Mouse (Mus musculus): ENCODE measurements at regions not wholly inside any gene's neighbourhood (a gene's known extent, or its start where the extent isn't known, plus 50 kb on each side); places are given as distances from the start of the nearest gene placed in this dataset.

DNA sequence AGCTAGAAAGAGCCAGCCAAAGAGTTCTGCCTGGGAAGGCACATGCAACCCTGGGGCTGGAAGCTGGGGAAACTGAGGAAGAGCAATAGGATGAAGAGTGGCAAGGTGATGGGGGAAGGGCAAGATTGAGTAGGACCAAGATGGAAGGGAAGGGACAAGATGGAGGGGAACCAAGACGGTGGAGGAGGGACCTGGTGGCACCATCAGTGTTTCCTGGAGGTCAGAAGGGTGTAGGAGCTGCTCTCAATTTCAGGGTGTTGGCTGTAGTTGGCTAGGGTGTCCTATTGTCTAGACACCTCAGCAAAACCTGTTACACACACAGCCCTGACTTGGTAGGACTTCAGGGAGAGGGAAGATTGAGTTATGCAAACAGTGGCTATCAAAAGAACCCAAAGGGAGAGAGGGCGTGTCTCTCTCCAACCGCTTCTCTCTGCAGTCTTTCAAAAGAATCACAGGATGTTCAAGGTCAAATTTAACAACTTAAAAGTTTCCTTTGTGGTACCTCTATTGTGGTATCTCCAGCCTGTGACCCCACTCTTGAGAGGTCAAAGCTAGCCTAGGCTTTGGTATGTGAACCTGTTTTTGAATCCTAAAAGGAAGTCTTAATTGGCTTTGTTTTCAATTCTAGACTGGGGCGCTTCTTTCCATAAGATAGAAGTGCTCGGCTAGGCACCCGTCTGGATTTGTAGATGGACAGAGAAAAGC, 90.7 kb upstream of the Rybp start:
- H3K9me3 ChIP-seq (ENCODE audit: control insufficient read depth, low read length) = no peaks in the 10 kb centered on the region
- H3K4me2 ChIP-seq (replicated peaks; ENCODE audit: low read depth, low read length) = no peak overlapping the region
- H3K9ac ChIP-seq (ENCODE audit: low read depth, low read length) = no peak overlapping the region
- H3K27me3 ChIP-seq (ENCODE audit: control insufficient read depth, insufficient read depth, low read length) = no peaks in the 10 kb centered on the region
- 62% methylated on average over 6 of the region's 6 CpGs for WGBS
- H3K36me3 ChIP-seq (ENCODE audit: control insufficient read depth, insufficient read depth, low read length) = no peaks in the 10 kb centered on the region
- H3K4me3 ChIP-seq (ENCODE audit: low read length) = no peak overlapping the region
- no peaks in the 10 kb centered on the region for H3K4me1 ChIP-seq (ENCODE audit: control insufficient read depth, insufficient read depth, low read length)
- no peak for ATAC-seq (ENCODE audit: low FRiP score, low TSS enrichment)
- H3K27ac ChIP-seq (ENCODE audit: low read depth, low read length) = no peak overlapping the region

DNA sequence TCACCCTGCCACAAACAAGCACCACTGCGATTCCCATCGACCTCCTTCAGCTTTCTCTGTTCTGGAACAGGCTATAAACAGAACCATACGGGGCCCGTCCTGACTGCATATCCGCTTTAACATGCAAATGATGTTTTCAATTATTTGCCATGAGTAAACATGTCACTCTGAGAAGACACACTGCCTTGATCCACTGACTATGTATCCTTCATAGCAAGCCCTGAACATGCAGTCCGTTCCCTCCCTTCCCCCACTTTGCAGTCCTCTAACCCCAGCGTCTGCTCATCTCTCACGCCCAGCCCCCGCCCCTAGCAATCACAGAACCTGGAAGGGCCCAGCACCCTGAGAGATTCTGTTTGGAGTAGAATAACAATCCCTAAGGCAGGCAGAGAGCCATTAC, 89.4 kb upstream of the Rybp start:
- Histone ChIP-seq H3K27me3 (ENCODE audit: control insufficient read depth, insufficient read depth, low read length) (no peaks in the 10 kb centered on the region), H3K9ac (ENCODE audit: low read depth, low read length) (no peak overlapping the region), H3K4me1 (ENCODE audit: control insufficient read depth, insufficient read depth, low read length) (no peaks in the 10 kb centered on the region), H3K27ac (ENCODE audit: low read depth, low read length) (no peak overlapping the region), H3K4me2 (replicated peaks; ENCODE audit: low read depth, low read length) (no peak overlapping the region), H3K4me3 (ENCODE audit: low read length) (no peak overlapping the region), H3K36me3 (ENCODE audit: control insufficient read depth, insufficient read depth, low read length) (no peaks in the 10 kb centered on the region), H3K9me3 (ENCODE audit: control insufficient read depth, low read length) (no peaks in the 10 kb centered on the region)
- WGBS = 18% methylated on average over 9 of the region's 9 CpGs
- no peak for ATAC-seq (ENCODE audit: low FRiP score, low TSS enrichment)

DNA sequence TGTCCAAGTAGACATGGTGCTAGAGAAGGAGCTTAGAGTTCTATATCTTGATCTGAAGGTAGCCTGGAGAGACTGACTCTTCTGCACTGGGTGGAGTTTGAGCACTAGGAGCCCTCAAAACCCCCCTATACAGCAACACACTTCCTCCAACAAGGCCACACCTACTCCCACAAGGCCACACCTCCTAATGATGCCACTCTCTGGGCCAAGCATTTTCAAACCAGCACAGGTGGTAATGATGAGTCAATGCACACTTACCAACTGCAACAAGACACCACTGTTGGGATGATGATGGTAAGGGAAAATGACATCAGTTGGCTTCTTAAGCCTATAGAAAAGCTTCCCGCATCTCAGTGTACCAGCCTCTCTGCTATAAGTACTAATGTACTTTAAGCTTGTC, 83.5 kb upstream of the Rybp start:
- Histone ChIP-seq H3K36me3 (ENCODE audit: control insufficient read depth, insufficient read depth, low read length) (no peaks in the 10 kb centered on the region), H3K4me2 (replicated peaks; ENCODE audit: low read depth, low read length) (no peak overlapping the region), H3K27me3 (ENCODE audit: control insufficient read depth, insufficient read depth, low read length) (no peaks in the 10 kb centered on the region), H3K9ac (ENCODE audit: low read depth, low read length) (no peak overlapping the region), H3K9me3 (ENCODE audit: control insufficient read depth, low read length) (no peaks in the 10 kb centered on the region), H3K27ac (ENCODE audit: low read depth, low read length) (no peak overlapping the region), H3K4me3 (ENCODE audit: low read length) (no peak overlapping the region), H3K4me1 (ENCODE audit: control insufficient read depth, insufficient read depth, low read length) (no peaks in the 10 kb centered on the region)
- 97% methylated on average over 1 of the region's 1 CpGs for WGBS
- ATAC-seq (ENCODE audit: low FRiP score, low TSS enrichment) = no peak

DNA sequence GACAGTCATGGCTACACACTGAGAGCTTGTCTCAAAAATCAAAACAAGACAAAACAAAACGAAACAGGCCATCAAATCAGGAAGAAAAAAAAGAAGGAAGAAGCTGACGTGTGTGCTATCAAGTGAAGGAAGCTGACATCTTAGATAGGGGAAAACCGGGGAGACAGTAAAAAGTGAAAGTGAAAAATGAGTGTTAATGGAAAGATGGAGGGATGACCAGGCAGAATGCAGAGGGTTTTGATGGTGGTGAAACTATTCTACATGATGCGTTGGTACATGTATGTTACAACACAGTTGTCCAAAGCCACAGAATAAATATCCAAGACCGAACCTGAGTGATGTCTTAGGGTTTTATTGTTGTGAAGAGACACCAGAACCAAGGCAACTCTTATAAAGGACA, 83.1 kb upstream of the Rybp start:
- H3K27me3 ChIP-seq (ENCODE audit: control insufficient read depth, insufficient read depth, low read length) = no peaks in the 10 kb centered on the region
- 85% methylated on average over 5 of the region's 5 CpGs for WGBS
- H3K4me2 ChIP-seq (replicated peaks; ENCODE audit: low read depth, low read length) = no peak overlapping the region
- no peaks in the 10 kb centered on the region for H3K4me1 ChIP-seq (ENCODE audit: control insufficient read depth, insufficient read depth, low read length)
- H3K9ac ChIP-seq (ENCODE audit: low read depth, low read length) = no peak overlapping the region
- H3K27ac ChIP-seq (ENCODE audit: low read depth, low read length) = no peak overlapping the region
- H3K9me3 ChIP-seq (ENCODE audit: control insufficient read depth, low read length) = no peaks in the 10 kb centered on the region
- H3K4me3 ChIP-seq (ENCODE audit: low read length) = no peak overlapping the region
- no peaks in the 10 kb centered on the region for H3K36me3 ChIP-seq (ENCODE audit: control insufficient read depth, insufficient read depth, low read length)
- ATAC-seq (ENCODE audit: low FRiP score, low TSS enrichment) = no peak

DNA sequence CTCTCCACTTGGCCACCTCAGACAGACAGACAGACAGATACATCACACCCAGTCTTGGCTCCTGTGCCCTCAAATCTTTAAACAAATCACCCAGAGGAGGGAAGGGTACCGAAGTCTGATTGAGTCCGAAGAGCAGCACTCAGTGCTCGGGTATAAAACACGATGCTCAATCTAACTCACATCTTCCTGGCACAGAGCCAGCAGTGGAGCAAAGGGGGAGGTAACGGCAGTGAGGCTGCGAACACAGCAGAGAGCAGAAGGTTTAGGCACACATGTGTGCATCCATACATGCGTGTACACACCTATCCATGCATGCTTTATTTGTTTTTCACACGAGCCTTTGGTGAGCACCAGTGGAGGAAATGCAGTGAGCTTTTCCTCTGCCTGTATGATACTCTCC, 78.9 kb upstream of the Rybp start:
- no peaks in the 10 kb centered on the region for H3K27me3 ChIP-seq (ENCODE audit: control insufficient read depth, insufficient read depth, low read length)
- no peak overlapping the region for H3K4me2 ChIP-seq (replicated peaks; ENCODE audit: low read depth, low read length)
- no peak for ATAC-seq (ENCODE audit: low FRiP score, low TSS enrichment)
- H3K4me3 ChIP-seq (ENCODE audit: low read length) = no peak overlapping the region
- H3K27ac ChIP-seq (ENCODE audit: low read depth, low read length) = no peak overlapping the region
- no peaks in the 10 kb centered on the region for H3K36me3 ChIP-seq (ENCODE audit: control insufficient read depth, insufficient read depth, low read length)
- no peaks in the 10 kb centered on the region for H3K9me3 ChIP-seq (ENCODE audit: control insufficient read depth, low read length)
- H3K9ac ChIP-seq (ENCODE audit: low read depth, low read length) = no peak overlapping the region
- WGBS = 68% methylated on average over 8 of the region's 8 CpGs
- no peaks in the 10 kb centered on the region for H3K4me1 ChIP-seq (ENCODE audit: control insufficient read depth, insufficient read depth, low read length)

DNA sequence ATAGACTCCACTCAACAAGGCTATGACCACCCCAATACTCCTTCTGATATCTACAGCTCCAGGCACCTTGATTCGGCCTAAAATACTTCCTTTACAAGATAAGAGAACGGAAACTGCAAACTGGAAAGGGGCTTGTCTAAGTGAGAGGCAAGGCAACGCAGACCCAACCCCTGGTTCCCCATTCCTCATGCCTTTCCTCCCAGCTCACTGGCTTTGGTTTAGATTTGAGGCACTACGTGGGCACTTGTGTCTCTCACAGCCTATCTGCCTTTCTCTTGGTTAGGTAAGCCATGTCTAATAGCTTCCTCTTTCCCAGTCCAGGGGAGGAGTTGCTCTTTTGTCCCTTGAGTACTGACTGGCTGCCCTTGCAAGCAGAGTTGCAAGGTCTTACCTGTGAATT, 78.5 kb upstream of the Rybp start:
- Histone ChIP-seq H3K36me3 (ENCODE audit: control insufficient read depth, insufficient read depth, low read length) (no peaks in the 10 kb centered on the region), H3K27ac (ENCODE audit: low read depth, low read length) (no peak overlapping the region), H3K9me3 (ENCODE audit: control insufficient read depth, low read length) (no peaks in the 10 kb centered on the region), H3K4me1 (ENCODE audit: control insufficient read depth, insufficient read depth, low read length) (no peaks in the 10 kb centered on the region), H3K27me3 (ENCODE audit: control insufficient read depth, insufficient read depth, low read length) (no peaks in the 10 kb centered on the region), H3K9ac (ENCODE audit: low read depth, low read length) (no peak overlapping the region), H3K4me3 (ENCODE audit: low read length) (no peak overlapping the region), H3K4me2 (replicated peaks; ENCODE audit: low read depth, low read length) (no peak overlapping the region)
- 78% methylated on average over 4 of the region's 4 CpGs for WGBS
- ATAC-seq (ENCODE audit: low FRiP score, low TSS enrichment) = no peak

DNA sequence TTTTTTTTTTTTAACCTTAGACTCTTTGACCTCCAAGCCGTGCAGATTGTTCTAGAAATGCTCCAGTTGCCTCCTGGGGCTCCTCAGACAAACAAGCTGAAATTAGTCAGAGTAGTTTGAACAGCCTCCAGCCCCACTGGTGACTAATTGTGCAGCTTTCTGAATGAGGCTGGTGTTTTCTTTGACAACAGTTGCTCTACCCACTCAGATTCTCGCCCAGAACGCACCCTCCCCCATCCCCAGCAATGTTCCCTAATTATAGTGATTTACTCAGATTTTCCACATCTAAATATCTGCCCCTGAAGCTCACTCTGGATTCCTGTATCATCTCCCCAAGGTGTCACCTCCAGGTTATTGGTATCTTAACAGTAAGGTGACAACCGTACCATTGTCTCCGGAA, 76.4 kb upstream of the Rybp start:
- Histone ChIP-seq H3K4me1 (ENCODE audit: control insufficient read depth, insufficient read depth, low read length) (no peaks in the 10 kb centered on the region), H3K4me3 (ENCODE audit: low read length) (no peak overlapping the region), H3K27ac (ENCODE audit: low read depth, low read length) (no peak overlapping the region), H3K4me2 (replicated peaks; ENCODE audit: low read depth, low read length) (no peak overlapping the region), H3K36me3 (ENCODE audit: control insufficient read depth, insufficient read depth, low read length) (no peaks in the 10 kb centered on the region), H3K9me3 (ENCODE audit: control insufficient read depth, low read length) (no peaks in the 10 kb centered on the region), H3K27me3 (ENCODE audit: control insufficient read depth, insufficient read depth, low read length) (no peaks in the 10 kb centered on the region), H3K9ac (ENCODE audit: low read depth, low read length) (no peak overlapping the region)
- ATAC-seq (ENCODE audit: low FRiP score, low TSS enrichment) = no peak
- 57% methylated on average over 5 of the region's 5 CpGs for WGBS

DNA sequence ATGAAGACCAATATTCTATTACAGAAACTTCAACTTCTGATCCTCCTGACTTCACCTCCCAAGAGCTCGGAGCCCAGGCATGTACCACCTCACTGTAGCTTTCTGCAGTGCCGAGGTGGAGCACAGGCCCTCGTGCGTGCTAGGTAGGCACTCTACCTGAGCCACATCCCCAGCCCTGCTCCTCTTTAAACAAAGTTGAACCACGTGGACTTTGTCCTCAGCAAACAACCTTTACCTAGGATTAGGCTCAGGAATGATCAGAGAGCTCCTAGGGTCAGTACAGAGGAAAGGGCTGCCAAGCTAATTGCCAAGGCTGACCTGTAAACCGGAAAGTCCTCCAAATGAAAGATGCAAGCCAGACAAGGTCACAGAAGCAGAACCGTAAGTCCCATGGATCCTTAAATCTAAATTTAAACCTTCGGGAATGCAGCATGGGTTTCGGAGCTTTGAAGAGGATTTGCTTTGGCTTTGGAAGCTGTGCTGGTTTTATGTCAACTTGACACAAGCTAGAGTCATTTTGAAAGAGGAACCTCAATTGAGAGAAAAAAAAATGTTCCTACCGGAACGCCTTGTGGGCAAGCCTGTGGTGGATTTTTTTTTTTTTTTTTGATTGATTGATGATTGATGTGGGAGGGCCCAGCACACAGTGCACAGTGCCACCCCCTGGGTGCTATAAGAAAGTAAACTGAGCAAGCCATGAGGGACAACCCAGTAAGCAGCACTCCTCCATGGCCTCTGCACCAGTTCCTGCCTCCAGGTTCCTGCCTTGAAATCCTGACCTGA, 69.5 kb upstream of the Rybp start:
- ATAC-seq (ENCODE audit: low FRiP score, low TSS enrichment) = no peak
- Histone ChIP-seq H3K4me3 (ENCODE audit: low read length) (no peak overlapping the region), H3K36me3 (ENCODE audit: control insufficient read depth, insufficient read depth, low read length) (no peaks in the 10 kb centered on the region), H3K27ac (ENCODE audit: low read depth, low read length) (no peak overlapping the region), H3K9ac (ENCODE audit: low read depth, low read length) (no peak overlapping the region), H3K4me1 (ENCODE audit: control insufficient read depth, insufficient read depth, low read length) (no peaks in the 10 kb centered on the region), H3K27me3 (ENCODE audit: control insufficient read depth, insufficient read depth, low read length) (no peaks in the 10 kb centered on the region), H3K4me2 (replicated peaks; ENCODE audit: low read depth, low read length) (no peak overlapping the region), H3K9me3 (ENCODE audit: control insufficient read depth, low read length) (no peaks in the 10 kb centered on the region)
- WGBS = 82% methylated on average over 11 of the region's 11 CpGs

DNA sequence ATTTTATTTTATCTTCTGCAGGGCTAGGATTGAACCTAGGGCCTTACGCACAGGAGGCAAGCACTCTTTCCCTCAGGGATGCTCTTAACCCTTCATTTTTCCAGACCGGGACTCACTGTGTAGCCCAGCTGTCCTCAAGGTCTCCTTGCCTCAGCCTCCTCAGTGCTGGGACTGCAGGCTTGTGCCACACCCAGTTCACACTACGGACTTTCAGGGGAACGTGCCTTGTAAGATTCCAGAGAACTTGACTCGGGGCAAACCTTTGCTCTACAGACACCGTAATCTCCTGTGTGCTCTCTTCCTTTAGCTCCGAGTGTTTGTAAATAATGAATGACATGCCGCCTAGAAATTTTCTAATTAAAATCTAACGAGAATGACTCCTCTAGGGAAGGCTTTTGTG, 68.6 kb upstream of the Rybp start:
- H3K4me1 ChIP-seq (ENCODE audit: control insufficient read depth, insufficient read depth, low read length) = no peaks in the 10 kb centered on the region
- no peak overlapping the region for H3K4me3 ChIP-seq (ENCODE audit: low read length)
- no peak overlapping the region for H3K4me2 ChIP-seq (replicated peaks; ENCODE audit: low read depth, low read length)
- WGBS = 84% methylated on average over 9 of the region's 9 CpGs
- no peaks in the 10 kb centered on the region for H3K27me3 ChIP-seq (ENCODE audit: control insufficient read depth, insufficient read depth, low read length)
- H3K9me3 ChIP-seq (ENCODE audit: control insufficient read depth, low read length) = no peaks in the 10 kb centered on the region
- no peak for ATAC-seq (ENCODE audit: low FRiP score, low TSS enrichment)
- no peaks in the 10 kb centered on the region for H3K36me3 ChIP-seq (ENCODE audit: control insufficient read depth, insufficient read depth, low read length)
- no peak overlapping the region for H3K27ac ChIP-seq (ENCODE audit: low read depth, low read length)
- H3K9ac ChIP-seq (ENCODE audit: low read depth, low read length) = no peak overlapping the region

Data from kidney, embryonic 14.5 days (tissue).